Mouse (Mus musculus) stomach, postnatal 0 days (tissue): Measurements from ENCODE around the gene Tekt1.

Experiments
- CTCF ChIP-seq: IDR thresholded peaks from 2 replicates; pipeline ENCODE4 v1.5.1; 2016; ENCODE audit warnings: antibody characterized with exemption, low read depth, mild to moderate bottlenecking, moderate library complexity
- EP300 ChIP-seq: optimal IDR thresholded peaks from 2 replicates; pipeline ENCODE3; 2016; ENCODE audit warnings: antibody characterized with exemption

DNA sequence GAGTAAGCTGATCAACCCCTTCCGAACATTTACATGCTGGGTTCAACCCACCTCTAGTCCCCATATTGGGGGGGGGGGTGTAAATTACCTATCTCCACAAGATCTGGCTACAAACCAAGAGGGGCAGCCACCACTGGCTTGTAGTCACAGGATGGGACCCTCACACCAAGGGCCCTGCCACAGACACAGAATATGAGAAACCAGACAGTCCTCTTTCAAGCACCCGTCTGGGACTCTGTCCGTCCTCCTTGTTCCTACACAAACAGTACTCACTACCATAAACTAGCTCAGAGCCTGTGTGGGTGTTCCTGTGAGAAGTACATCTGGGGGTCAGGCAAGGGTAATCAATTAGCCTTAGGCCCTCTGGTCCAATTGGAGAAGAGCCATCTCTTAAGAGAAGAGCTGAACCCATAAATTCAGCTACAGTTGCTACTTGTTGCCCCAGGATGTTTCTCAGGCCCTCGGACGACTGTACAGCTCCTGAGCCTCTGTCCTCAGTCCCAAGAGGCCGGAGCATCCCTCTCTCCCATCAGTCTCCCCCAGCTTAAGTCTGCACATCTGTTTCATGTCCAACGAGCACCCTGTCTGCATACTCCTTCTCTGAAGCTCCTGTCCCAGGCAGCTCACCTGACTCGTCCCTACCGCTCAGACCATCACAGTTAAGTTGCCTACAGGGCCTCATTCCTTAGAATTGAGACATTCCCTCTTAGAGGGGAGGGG is 46.4 kb upstream of the Tekt1 start:
- no peak for TF ChIP-seq CTCF
- TF ChIP-seq EP300 = no peak
